Mouse (Mus musculus) hindbrain, embryonic 10.5 days (tissue): ENCODE data around the gene Cttnbp2nl. TPM values are rescaled to one million over a fixed set of nuclear protein-coding genes. Genes with fewer than 3 reads are reported as not detected.

Experiments
- DNase-seq: peaks from one replicate; pipeline ENCODE4 v3.0.0-alpha.2; 2017; ENCODE audit warnings: low spot score
- H3K27ac ChIP-seq: fragments of 300-500 bp; sonication (generic); 2 replicates; pipeline ENCODE4 v1.5.1; 2016; ENCODE audit warnings: mild to moderate bottlenecking, moderate library complexity
- H3K27me3 ChIP-seq: fragments of 300-500 bp; sonication (generic); 2 replicates; pipeline ENCODE4 v1.6.1; 2016; ENCODE audit warnings: mild to moderate bottlenecking; ENCODE audit not compliant: poor library complexity, insufficient read depth, severe bottlenecking
- H3K36me3 ChIP-seq: fragments of 300-500 bp; sonication (generic); 2 replicates; pipeline ENCODE4 v1.6.1; 2016; ENCODE audit warnings: mild to moderate bottlenecking, moderate library complexity
- H3K4me1 ChIP-seq: fragments of 300-500 bp; sonication (generic); replicated peaks from 2 replicates; pipeline ENCODE4 v1.6.1; 2016; ENCODE audit warnings: mild to moderate bottlenecking
- H3K4me3 ChIP-seq: fragments of 300-500 bp; sonication (generic); 2 replicates; pipeline ENCODE4 v1.5.1; 2016; ENCODE audit warnings: mild to moderate bottlenecking, moderate library complexity
- H3K9me3 ChIP-seq: fragments of 300-500 bp; sonication (generic); 2 replicates; pipeline ENCODE4 v1.6.1; 2016; ENCODE audit warnings: mild to moderate bottlenecking, moderate library complexity
- WGBS: fragments of 180-500 bp; shearing (Covaris S2); methylation state at CpG from one replicate; pipeline ENCODE4 v1.1.7; 2016; 5-methylcytosine and 5-hydroxymethylcytosine counted together
- polyA plus RNA-seq: library from polyadenylated mRNA; unstranded; fragments of >200 nt; fragmentation: Nextera tagmentation; extraction: Ambion mirVana; gene quantifications from 2 replicates; pipeline ENCODE4 v1.2.1, GENCODE M21; 2016

Gene Cttnbp2nl
- polyA plus RNA-seq, 1 experiment from 2014 or later, result 41.8 TPM

DNA sequence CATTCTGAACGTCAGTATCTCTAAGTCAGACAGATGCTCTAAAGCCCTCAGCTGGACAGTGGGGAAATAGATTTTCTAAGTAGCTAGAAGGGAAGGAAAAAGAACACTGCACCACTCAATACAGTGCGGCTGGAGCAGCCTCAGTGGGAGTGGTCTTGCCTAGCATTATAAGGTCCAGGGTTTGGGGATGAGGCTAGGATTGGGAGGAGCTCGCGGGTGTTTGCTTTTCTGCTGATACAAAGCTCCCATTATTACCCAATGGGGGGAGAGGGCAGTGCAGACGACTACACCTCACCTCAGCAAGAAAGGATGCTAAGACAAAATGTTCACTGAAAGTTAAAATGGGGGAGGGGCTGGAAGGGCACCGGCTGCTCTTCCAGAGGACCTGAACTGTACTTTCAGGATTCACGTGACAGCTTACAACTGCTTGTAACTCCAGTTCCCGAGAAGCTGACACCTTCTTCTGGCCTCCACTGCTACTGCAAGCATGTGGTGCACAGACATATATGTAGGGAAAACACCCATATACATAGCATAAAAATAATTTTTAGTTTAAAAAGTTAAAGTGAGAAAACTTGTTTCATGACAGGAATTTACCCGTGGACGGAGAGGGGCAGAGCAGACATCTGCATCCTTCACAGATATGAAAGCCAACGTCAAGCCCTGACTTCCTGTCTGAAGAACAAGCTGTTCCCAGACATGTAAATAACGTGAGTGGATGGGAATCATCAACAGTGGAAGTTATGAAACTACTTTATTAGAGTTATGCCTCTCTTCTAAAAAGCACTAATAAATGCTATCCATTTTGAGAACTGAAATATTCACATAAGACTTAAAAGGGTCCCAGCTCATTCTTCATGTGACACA is 32.9 kb downstream of the Cttnbp2nl start:
- Histone ChIP-seq H3K27ac (no peak overlapping the region), H3K36me3 (peaks cover 42% of the 10 kb centered on the region), H3K9me3 (no peaks in the 10 kb centered on the region), H3K4me3 (no peak overlapping the region), H3K27me3 (no peaks in the 10 kb centered on the region), H3K4me1 (peaks cover 6% of the 10 kb centered on the region; the same call in 1 of the 2 replicates)
- no peak for DNase-seq
- WGBS, result 64% methylated on average over 12 of the region's 12 CpGs

GRCm38 (mm10) chr3:105018783-105019105 is 34.2 kb downstream of the Cttnbp2nl start:
- H3K9me3 ChIP-seq, result no peaks in the 10 kb centered on the region
- 95% methylated on average over 6 of the region's 6 CpGs for WGBS

GRCm38 (mm10) chr3:105018085-105018782 is 34.7 kb downstream of the Cttnbp2nl start:
- Histone ChIP-seq H3K36me3 (peaks cover 39% of the 10 kb centered on the region), H3K27me3 (no peaks in the 10 kb centered on the region), H3K9me3 (no peaks in the 10 kb centered on the region), H3K27ac (no peak overlapping the region), H3K4me1 (peaks cover 6% of the 10 kb centered on the region; the same call in 1 of the 2 replicates), H3K4me3 (no peak overlapping the region)
- WGBS, result 87% methylated on average over 10 of the region's 10 CpGs
- no peak for DNase-seq

More at GRCm38 (mm10) chr3:105018783-105019105, 34.2 kb downstream of the Cttnbp2nl start:
- H3K4me1 ChIP-seq, result peaks cover 6% of the 10 kb centered on the region; the same call in 1 of the 2 replicates
- H3K36me3 ChIP-seq, result peaks cover 39% of the 10 kb centered on the region
- no peak overlapping the region for H3K27ac ChIP-seq
- DNase-seq, result no peak
- H3K4me3 ChIP-seq, result no peak overlapping the region
- H3K27me3 ChIP-seq, result no peaks in the 10 kb centered on the region

DNA sequence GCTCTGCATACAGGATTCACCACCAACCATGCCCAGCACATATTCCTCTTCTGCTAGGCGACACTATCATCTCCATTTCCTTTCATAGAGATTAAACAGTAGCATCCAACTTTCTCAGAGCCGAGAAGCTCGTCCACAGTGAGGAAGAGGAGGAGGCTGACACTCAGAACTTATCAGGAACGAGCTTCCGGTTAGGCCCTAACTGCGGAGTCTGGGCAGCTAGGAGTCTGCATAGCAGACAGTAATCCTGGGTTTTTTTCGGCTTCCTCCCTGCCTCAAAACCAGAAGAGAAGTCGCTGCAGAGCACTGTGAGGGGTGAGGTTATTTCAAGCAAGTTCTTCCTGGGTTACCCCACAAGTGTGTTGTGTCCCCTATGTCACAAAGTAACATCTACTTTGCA is 35.6 kb downstream of the Cttnbp2nl start:
- DNase-seq, result no peak
- Histone ChIP-seq H3K27ac (no peak overlapping the region), H3K9me3 (no peaks in the 10 kb centered on the region), H3K36me3 (peaks cover 37% of the 10 kb centered on the region), H3K4me1 (peaks cover 6% of the 10 kb centered on the region; the same call in 1 of the 2 replicates), H3K27me3 (no peaks in the 10 kb centered on the region), H3K4me3 (no peak overlapping the region)
- WGBS, result 93% methylated on average over 8 of the region's 8 CpGs

DNA sequence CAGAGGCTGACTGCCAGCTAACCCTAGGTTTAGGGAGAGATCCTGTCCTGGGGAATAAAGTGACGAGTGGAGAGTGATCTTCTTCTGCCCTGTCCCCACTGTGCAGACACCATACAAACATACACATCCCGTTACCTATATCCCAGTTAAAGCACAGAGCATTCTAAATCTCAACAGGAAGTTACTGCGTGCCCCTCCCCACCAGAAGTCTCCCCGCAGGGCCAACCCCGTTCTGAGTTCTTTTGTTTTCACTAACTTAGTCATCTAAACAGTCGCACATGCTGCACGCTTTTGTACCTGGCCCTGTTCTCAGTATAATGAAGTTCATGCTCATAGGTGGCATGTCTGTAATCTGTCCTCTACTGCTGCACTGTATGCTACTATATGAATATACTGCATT is 36.7 kb downstream of the Cttnbp2nl start:
- Histone ChIP-seq H3K9me3 (no peaks in the 10 kb centered on the region), H3K4me1 (peaks cover 6% of the 10 kb centered on the region; the same call in 1 of the 2 replicates), H3K36me3 (peaks cover 44% of the 10 kb centered on the region), H3K27me3 (no peaks in the 10 kb centered on the region), H3K4me3 (no peak overlapping the region), H3K27ac (no peak overlapping the region)
- 84% methylated on average over 7 of the region's 7 CpGs for WGBS
- DNase-seq, result no peak

- no peak for DNase-seq
- WGBS, result 87% methylated on average over 2 of the region's 2 CpGs
- Histone ChIP-seq H3K4me3 (no peak overlapping the region), H3K9me3 (no peaks in the 10 kb centered on the region), H3K36me3 (peaks cover 57% of the 10 kb centered on the region), H3K27me3 (no peaks in the 10 kb centered on the region), H3K27ac (no peak overlapping the region), H3K4me1 (peaks cover 3% of the 10 kb centered on the region; the same call in 1 of the 2 replicates)
Observed at GRCm38 (mm10) chr3:105014908-105015307, 38.0 kb downstream of the Cttnbp2nl start.

GRCm38 (mm10) chr3:105012696-105013313 is 40.1 kb downstream of the Cttnbp2nl start:
- Histone ChIP-seq H3K4me3 (no peak overlapping the region), H3K36me3 (peaks cover 70% of the 10 kb centered on the region), H3K27me3 (no peaks in the 10 kb centered on the region), H3K9me3 (no peaks in the 10 kb centered on the region), H3K27ac (no peak overlapping the region), H3K4me1 (no peaks in the 10 kb centered on the region)
- 95% methylated on average over 7 of the region's 7 CpGs for WGBS
- no peak for DNase-seq

GRCm38 (mm10) chr3:105011883-105012282 is 41.1 kb downstream of the Cttnbp2nl start:
- H3K27me3 ChIP-seq, result no peaks in the 10 kb centered on the region
- H3K27ac ChIP-seq, result no peak overlapping the region
- H3K4me3 ChIP-seq, result no peak overlapping the region
- peaks cover 72% of the 10 kb centered on the region for H3K36me3 ChIP-seq
- H3K4me1 ChIP-seq, result no peaks in the 10 kb centered on the region
- DNase-seq, result no peak
- WGBS, result 93% methylated on average over 5 of the region's 5 CpGs
- no peaks in the 10 kb centered on the region for H3K9me3 ChIP-seq

DNA sequence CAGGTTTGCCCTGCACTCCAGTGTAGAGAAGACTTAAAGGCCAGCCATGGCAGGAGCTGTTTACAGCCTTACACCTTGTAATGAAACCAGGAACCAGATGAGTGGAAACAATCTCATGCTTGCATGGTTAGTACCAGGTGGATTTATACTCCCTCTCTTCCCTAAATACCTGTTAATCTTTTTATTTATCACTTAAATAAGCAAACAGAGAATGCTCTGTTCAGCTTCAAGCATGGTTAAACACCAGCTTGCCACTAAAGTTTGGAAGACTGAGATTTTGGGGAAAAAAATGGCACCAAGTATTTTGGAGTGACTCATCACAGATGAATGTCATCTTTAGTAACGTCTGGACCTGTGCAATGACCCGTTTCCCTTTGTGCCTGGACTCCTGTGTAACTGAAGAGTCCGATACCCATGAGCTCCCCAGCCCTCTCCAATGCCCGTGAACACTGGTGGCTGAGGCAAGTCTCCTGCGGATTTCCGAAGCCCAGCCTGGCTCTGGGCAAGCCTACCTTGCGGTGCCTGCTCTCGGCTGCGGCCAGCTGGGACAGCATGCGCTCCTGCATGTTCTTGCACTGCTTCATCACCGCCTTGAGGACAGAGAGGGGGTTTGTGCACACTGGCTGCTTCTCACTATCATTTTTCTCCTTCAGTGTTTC is 42.1 kb downstream of the Cttnbp2nl start:
- H3K36me3 ChIP-seq, result peaks cover 73% of the 10 kb centered on the region
- no peaks in the 10 kb centered on the region for H3K27me3 ChIP-seq
- DNase-seq, result no peak
- H3K4me1 ChIP-seq, result no peaks in the 10 kb centered on the region
- no peaks in the 10 kb centered on the region for H3K9me3 ChIP-seq
- no peak overlapping the region for H3K27ac ChIP-seq
- H3K4me3 ChIP-seq, result no peak overlapping the region
- 93% methylated on average over 11 of the region's 11 CpGs for WGBS

DNA sequence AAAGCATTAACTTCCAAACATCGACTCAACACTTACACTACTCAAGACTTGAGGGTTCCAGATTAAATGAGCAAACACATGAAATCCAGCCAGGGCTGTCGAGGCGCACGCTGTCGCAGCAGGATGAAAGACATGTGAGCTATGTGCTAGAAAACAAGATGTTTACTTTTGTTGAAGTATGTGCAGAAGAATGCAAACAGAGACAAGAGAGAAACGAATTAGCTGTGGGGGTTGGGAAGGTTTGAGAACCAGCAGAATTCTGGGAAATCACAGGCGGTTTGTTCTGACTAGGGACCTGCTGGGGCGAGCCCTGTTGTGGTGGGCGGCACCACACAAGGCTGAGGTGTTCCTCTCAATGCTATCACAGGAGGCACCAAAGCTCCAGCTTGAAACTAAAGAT is 44.9 kb downstream of the Cttnbp2nl start:
- H3K9me3 ChIP-seq, result no peaks in the 10 kb centered on the region
- H3K36me3 ChIP-seq, result peaks cover 98% of the 10 kb centered on the region
- no peaks in the 10 kb centered on the region for H3K4me1 ChIP-seq
- no peak overlapping the region for H3K27ac ChIP-seq
- H3K27me3 ChIP-seq, result no peaks in the 10 kb centered on the region
- no peak overlapping the region for H3K4me3 ChIP-seq
- no peak for DNase-seq
- WGBS, result 90% methylated on average over 9 of the region's 9 CpGs

DNA sequence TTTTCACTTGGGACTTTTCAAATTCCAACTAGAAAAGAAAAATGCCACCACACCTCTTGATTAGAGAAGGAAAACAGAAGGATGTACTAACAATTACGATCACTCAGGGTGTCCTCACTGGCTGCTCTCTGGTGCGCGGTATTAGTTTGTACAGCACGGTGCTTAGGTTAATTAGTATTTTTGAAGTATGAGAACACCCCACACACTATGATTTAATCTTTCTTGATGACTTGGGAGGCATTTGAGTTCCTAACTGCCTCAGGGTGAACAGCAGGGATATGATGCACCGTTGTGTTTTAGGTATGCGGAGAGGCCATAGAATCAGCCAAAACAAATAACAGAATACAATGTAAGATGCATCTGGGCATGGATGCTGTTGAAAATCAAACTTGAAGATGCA is 46.8 kb downstream of the Cttnbp2nl start:
- Histone ChIP-seq H3K36me3 (peaks cover 99% of the 10 kb centered on the region), H3K27me3 (no peaks in the 10 kb centered on the region), H3K27ac (no peak overlapping the region), H3K4me1 (no peaks in the 10 kb centered on the region; the same call in 1 of the 2 replicates), H3K4me3 (no peak overlapping the region), H3K9me3 (no peaks in the 10 kb centered on the region)
- no peak for DNase-seq
- 93% methylated on average over 6 of the region's 6 CpGs for WGBS

GRCm38 (mm10) chr3:105005561-105006065 is 47.3 kb downstream of the Cttnbp2nl start:
- no peaks in the 10 kb centered on the region for H3K27me3 ChIP-seq
- no peaks in the 10 kb centered on the region for H3K9me3 ChIP-seq
- H3K27ac ChIP-seq, result no peak overlapping the region
- no peak overlapping the region for H3K4me3 ChIP-seq
- no peaks in the 10 kb centered on the region; the same call in 1 of the 2 replicates for H3K4me1 ChIP-seq
- 93% methylated on average over 20 of the region's 20 CpGs for WGBS
- DNase-seq, result no peak
- peaks cover 96% of the 10 kb centered on the region for H3K36me3 ChIP-seq
